Mouse (Mus musculus): ENCODE measurements around the gene Siah1a. TPM values are rescaled to one million over a fixed set of nuclear protein-coding genes. Genes with fewer than 3 reads are reported as not detected.

Siah1a gene
- polyA plus RNA-seq, 2 experiments: 36.5 to 46.1 TPM

DNA sequence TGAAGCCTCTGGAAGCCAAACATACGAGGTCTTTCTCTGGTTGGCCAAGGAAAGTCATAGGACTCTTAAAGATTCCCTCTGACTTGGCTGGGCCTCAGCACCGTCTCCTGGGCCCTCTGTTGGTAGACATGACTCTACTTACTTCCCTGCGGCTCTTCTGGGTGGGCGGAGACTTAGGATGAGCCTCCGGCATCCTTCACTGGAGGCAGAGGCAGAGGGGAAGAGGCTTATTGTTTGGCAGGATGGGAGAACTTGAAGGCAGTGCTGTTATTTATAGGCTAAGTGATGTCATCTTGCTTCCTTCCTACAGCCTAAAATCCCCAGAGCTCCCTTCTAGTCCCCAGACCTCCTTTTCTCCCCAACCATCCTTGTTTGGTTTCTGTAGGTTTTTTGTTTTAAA, 40.8 kb upstream of the Siah1a start:
- Histone ChIP-seq H3K4me3 (replicated peaks; ENCODE audit: low read length) (no peak overlapping the region), H3K27me3 (ENCODE audit: control insufficient read depth, insufficient read depth, low read length) (no peaks in the 10 kb centered on the region), H3K4me2 (replicated peaks; ENCODE audit: low read depth, low read length, severe bottlenecking) (no peak overlapping the region), H3K9me3 (ENCODE audit: control insufficient read depth, low read length) (no peaks in the 10 kb centered on the region), H3K27ac (replicated peaks; ENCODE audit: low read depth, low read length) (no peak overlapping the region), H3K9ac (ENCODE audit: low read depth, low read length, severe bottlenecking) (no peak overlapping the region), H3K36me3 (ENCODE audit: control insufficient read depth, insufficient read depth, low read length) (no peaks in the 10 kb centered on the region), H3K4me1 (ENCODE audit: control insufficient read depth, insufficient read depth, low read length) (peaks cover 10% of the 10 kb centered on the region)
- WGBS: 53% methylated on average over 5 of the region's 5 CpGs
- DNase-seq (ENCODE audit: low spot score) (no peak), ATAC-seq (ENCODE audit: low FRiP score, low read depth) (no peak)
- TF ChIP-seq POLR2A (IDR thresholded peaks at IDR 0.05; ENCODE audit: borderline replicate concordance, extremely low read depth, insufficient read depth, insufficient read length): no peak

DNA sequence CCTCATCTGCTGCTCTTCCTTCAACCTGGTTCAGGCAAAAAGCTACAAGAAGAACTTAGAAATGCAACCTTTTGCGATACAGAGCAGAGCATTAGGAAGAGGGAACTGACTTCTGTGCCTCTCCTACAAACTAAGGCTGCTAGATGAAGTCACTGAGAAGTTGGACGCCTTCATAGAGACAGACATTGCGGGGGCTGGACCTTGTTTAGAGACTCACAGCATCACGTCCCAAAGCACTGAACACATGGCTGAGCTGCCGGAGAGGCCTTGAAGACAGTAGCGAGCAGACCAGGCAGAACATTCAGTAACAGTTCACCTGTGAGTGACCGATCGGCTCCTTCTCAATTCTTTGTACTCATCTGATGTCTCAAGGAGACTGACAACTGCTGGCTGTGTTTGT, 35.4 kb upstream of the Siah1a start:
- Histone ChIP-seq H3K4me1 (ENCODE audit: control insufficient read depth, insufficient read depth, low read length) (peaks cover 3% of the 10 kb centered on the region; the same call in 1 of the 2 replicates), H3K9me3 (ENCODE audit: control insufficient read depth, low read length) (no peaks in the 10 kb centered on the region), H3K27me3 (ENCODE audit: control insufficient read depth, insufficient read depth, low read length) (no peaks in the 10 kb centered on the region), H3K36me3 (ENCODE audit: control insufficient read depth, insufficient read depth, low read length) (no peaks in the 10 kb centered on the region), H3K27ac (replicated peaks; ENCODE audit: low read depth, low read length) (no peak overlapping the region), H3K9ac (ENCODE audit: low read depth, low read length, severe bottlenecking) (no peak overlapping the region), H3K4me3 (replicated peaks; ENCODE audit: low read length) (no peak overlapping the region), H3K4me2 (replicated peaks; ENCODE audit: low read depth, low read length, severe bottlenecking) (no peak overlapping the region)
- TF ChIP-seq POLR2A (IDR thresholded peaks at IDR 0.05; ENCODE audit: borderline replicate concordance, extremely low read depth, insufficient read depth, insufficient read length): no peak
- 94% methylated on average over 8 of the region's 8 CpGs for WGBS
- ATAC-seq (ENCODE audit: low FRiP score, low read depth) (no peak), DNase-seq (ENCODE audit: low spot score) (no peak)

DNA sequence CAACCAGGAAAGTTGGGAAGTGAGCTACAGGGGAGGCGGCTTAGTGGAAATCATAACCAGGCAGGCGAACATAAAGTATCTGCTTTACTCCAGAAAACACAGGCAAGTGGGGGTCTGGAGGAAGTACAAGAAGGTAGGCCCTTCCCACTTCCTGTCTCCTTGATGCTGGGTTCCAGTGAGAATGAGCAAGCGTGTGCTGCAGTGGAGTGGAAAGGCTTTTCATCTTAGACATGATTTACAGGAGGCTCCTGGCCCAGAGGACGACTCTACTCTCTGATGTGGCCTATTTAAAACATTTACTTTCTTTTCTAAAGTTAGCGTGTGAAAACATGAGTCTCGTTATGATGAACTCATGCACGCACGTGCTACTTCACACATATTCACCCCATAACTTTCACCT, 33.5 kb upstream of the Siah1a start:
- H3K27ac ChIP-seq (replicated peaks; ENCODE audit: low read depth, low read length): no peak overlapping the region
- WGBS: 40% methylated on average over 8 of the region's 8 CpGs
- no peak for TF ChIP-seq POLR2A (IDR thresholded peaks at IDR 0.05; ENCODE audit: borderline replicate concordance, extremely low read depth, insufficient read depth, insufficient read length)

GRCm38 (mm10) chr8:86769945-86770715, 24.4 kb upstream of the Siah1a start:
- ATAC-seq (ENCODE audit: low FRiP score, low read depth): no peak
- no peak for TF ChIP-seq POLR2A (IDR thresholded peaks at IDR 0.05; ENCODE audit: borderline replicate concordance, extremely low read depth, insufficient read depth, insufficient read length)
- no peak overlapping the region for H3K27ac ChIP-seq (replicated peaks; ENCODE audit: low read depth, low read length)
- H3K4me1 ChIP-seq (ENCODE audit: control insufficient read depth, insufficient read depth, low read length): peaks cover 10% of the 10 kb centered on the region; the same call in 1 of the 2 replicates
- DNase-seq (ENCODE audit: low spot score): no peak
- no peak overlapping the region for H3K4me3 ChIP-seq (replicated peaks; ENCODE audit: low read length)
- no peak overlapping the region for H3K9ac ChIP-seq (ENCODE audit: low read depth, low read length, severe bottlenecking)
- no peak overlapping the region for H3K4me2 ChIP-seq (replicated peaks; ENCODE audit: low read depth, low read length, severe bottlenecking)
- no peaks in the 10 kb centered on the region for H3K27me3 ChIP-seq (ENCODE audit: control insufficient read depth, insufficient read depth, low read length)
- WGBS: 59% methylated on average over 1 of the region's 1 CpGs
- no peaks in the 10 kb centered on the region for H3K9me3 ChIP-seq (ENCODE audit: control insufficient read depth, low read length)
- H3K36me3 ChIP-seq (ENCODE audit: control insufficient read depth, insufficient read depth, low read length): no peaks in the 10 kb centered on the region

More for the DNA sequence above, 33.5 kb upstream of the Siah1a start:
- no peak for DNase-seq (ENCODE audit: low spot score)
- Histone ChIP-seq H3K4me1 (ENCODE audit: control insufficient read depth, insufficient read depth, low read length) (peaks cover 3% of the 10 kb centered on the region; the same call in 1 of the 2 replicates), H3K36me3 (ENCODE audit: control insufficient read depth, insufficient read depth, low read length) (no peaks in the 10 kb centered on the region), H3K9ac (ENCODE audit: low read depth, low read length, severe bottlenecking) (no peak overlapping the region), H3K27me3 (ENCODE audit: control insufficient read depth, insufficient read depth, low read length) (no peaks in the 10 kb centered on the region), H3K9me3 (ENCODE audit: control insufficient read depth, low read length) (no peaks in the 10 kb centered on the region), H3K4me2 (replicated peaks; ENCODE audit: low read depth, low read length, severe bottlenecking) (no peak overlapping the region), H3K4me3 (replicated peaks; ENCODE audit: low read length) (no peak overlapping the region)
- no peak for ATAC-seq (ENCODE audit: low FRiP score, low read depth)

- no peak overlapping the region for H3K4me2 ChIP-seq (replicated peaks; ENCODE audit: low read depth, low read length, severe bottlenecking)
- DNase-seq (ENCODE audit: low spot score) (no peak), ATAC-seq (ENCODE audit: low FRiP score, low read depth) (no peak)
- no peak overlapping the region for H3K4me3 ChIP-seq (replicated peaks; ENCODE audit: low read length)
- H3K9me3 ChIP-seq (ENCODE audit: control insufficient read depth, low read length): no peaks in the 10 kb centered on the region
- H3K4me1 ChIP-seq (ENCODE audit: control insufficient read depth, insufficient read depth, low read length): peaks cover 10% of the 10 kb centered on the region; the same call in 1 of the 2 replicates
- 68% methylated on average over 5 of the region's 5 CpGs for WGBS
- no peak for TF ChIP-seq POLR2A (IDR thresholded peaks at IDR 0.05; ENCODE audit: borderline replicate concordance, extremely low read depth, insufficient read depth, insufficient read length)
- H3K9ac ChIP-seq (ENCODE audit: low read depth, low read length, severe bottlenecking): no peak overlapping the region
- H3K36me3 ChIP-seq (ENCODE audit: control insufficient read depth, insufficient read depth, low read length): no peaks in the 10 kb centered on the region
- H3K27ac ChIP-seq (replicated peaks; ENCODE audit: low read depth, low read length): no peak overlapping the region
- H3K27me3 ChIP-seq (ENCODE audit: control insufficient read depth, insufficient read depth, low read length): no peaks in the 10 kb centered on the region
These were observed 22.8 kb upstream of the Siah1a start for GRCm38 (mm10) chr8:86768499-86768898.
